Mouse (Mus musculus) forebrain, embryonic 14.5 days (tissue): ENCODE results near the gene Mepce. TPM values are rescaled to one million over a fixed set of nuclear protein-coding genes. Genes with fewer than 3 reads are reported as not detected.
A peak's percentile ranks its signal among the peaks of the same experiment; 100 is the strongest.
"Not testable (repeated sequence)": the region's sequence is repeated elsewhere in the genome, so short reads cannot be mapped to it uniquely, and the experiment has no call there.

Experiments used
- ATAC-seq: fragments of 200-750 bp; cut with Nextera tagmentation; 2 replicates; pipeline ENCODE4 v1.8.0; 2017; ENCODE audit warnings: mild to moderate bottlenecking, moderate library complexity
- DNase-seq: peaks from one replicate; pipeline ENCODE4 v3.0.0-alpha.2; 2015; ENCODE audit warnings: low spot score
- H3K27ac ChIP-seq: fragments of 300-500 bp; sonication (generic); 2 replicates; pipeline ENCODE4 v1.5.1; 2014; ENCODE audit warnings: low read depth, mild to moderate bottlenecking, control low read depth, low read length, moderate library complexity
- H3K27me3 ChIP-seq: fragments of 300-500 bp; sonication (generic); replicated peaks from 2 replicates; pipeline ENCODE4 v1.6.1; 2014; ENCODE audit warnings: low read length, control low read depth, mixed read lengths; ENCODE audit not compliant: control insufficient read depth, insufficient read depth
- H3K36me3 ChIP-seq: fragments of 300-500 bp; sonication (generic); 2 replicates; pipeline ENCODE4 v1.6.1; 2014; ENCODE audit warnings: low read length, control low read depth; ENCODE audit not compliant: control insufficient read depth, insufficient read depth
- H3K4me1 ChIP-seq: fragments of 300-500 bp; sonication (generic); 2 replicates; pipeline ENCODE4 v1.6.1; 2014; ENCODE audit warnings: antibody characterized with exemption, low read length, control low read depth; ENCODE audit not compliant: control insufficient read depth, insufficient read depth
- H3K4me2 ChIP-seq: fragments of 300-500 bp; sonication (generic); 2 replicates; pipeline ENCODE4 v1.6.1; 2014; ENCODE audit warnings: mild to moderate bottlenecking, control low read depth, low read length
- H3K4me3 ChIP-seq: fragments of 300-500 bp; sonication (generic); 2 replicates; pipeline ENCODE4 v1.5.1; 2014; ENCODE audit warnings: low read depth, low read length, control low read depth
- H3K9ac ChIP-seq: fragments of 300-500 bp; sonication (generic); 2 replicates; pipeline ENCODE4 v1.6.1; 2014; ENCODE audit warnings: mild to moderate bottlenecking, low read length, control low read depth, moderate library complexity
- H3K9me3 ChIP-seq: fragments of 300-500 bp; sonication (generic); replicated peaks from 2 replicates; pipeline ENCODE4 v1.6.1; 2016; ENCODE audit warnings: low read length, control low read depth, mixed read lengths; ENCODE audit not compliant: control insufficient read depth
- WGBS: fragments of 180-500 bp; shearing (Covaris S2); extraction: QIAGEN DNeasy Blood & Tissue Kit; methylation state at CpG from one replicate; pipeline ENCODE4 v1.1.7; 2014; 5-methylcytosine and 5-hydroxymethylcytosine counted together
- polyA plus RNA-seq: library from polyadenylated mRNA; unstranded; fragments of >200 nt; fragmentation: Nextera tagmentation; extraction: Ambion mirVana; gene quantifications from 2 replicates; pipeline ENCODE4 v1.2.1, GENCODE M21; 2014

Gene Mepce
- 13.1 and 13.2 TPM in 2 replicates for polyA plus RNA-seq

DNA sequence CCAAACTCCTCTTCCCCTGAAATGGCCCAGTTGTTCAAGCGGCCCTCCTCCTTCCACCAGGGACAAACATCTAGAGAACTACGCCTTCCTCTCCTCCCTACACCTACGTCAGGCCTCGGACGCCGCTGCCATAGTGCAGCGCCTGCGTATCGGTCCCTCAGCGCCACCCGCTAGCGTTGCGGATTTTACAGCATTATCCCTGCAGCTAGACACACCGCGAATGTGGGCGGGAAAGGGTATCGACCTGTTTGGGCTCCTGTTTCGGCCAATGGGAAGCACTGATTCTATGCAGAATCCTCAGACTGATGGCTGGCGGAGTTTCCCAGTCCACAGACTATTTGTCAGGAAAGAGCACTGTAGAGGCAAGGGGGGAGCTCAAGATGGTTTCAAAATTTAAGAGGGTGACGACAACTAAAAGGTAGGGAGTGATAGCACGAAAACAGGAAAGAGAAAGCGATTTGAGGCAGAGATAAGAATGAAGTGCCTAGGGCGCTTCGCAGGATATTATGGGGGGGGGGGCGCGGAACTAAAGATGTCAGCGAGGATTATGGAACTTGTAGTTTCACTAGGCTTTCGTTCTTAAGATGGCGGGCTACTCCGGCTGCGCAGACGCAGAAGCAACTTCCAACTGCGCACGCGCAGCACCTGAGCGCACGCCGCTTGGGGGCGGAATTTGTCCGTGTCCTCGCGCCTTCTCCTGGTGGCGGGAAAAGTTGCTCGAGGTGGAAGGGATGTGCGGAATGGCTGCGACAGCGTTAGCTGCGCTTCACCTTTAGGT lies at the start of gene Mepce, which contains the start of gene Zcwpw1:
TSS of gene Mepce (minus strand) at position 505 of the 778 bp plus-strand sequence.
TSS of gene Zcwpw1 (plus strand) at position 648 of the 778 bp plus-strand sequence.
- Histone ChIP-seq H3K27me3 (no peaks in the 10 kb centered on the region), H3K9me3 (no peaks in the 10 kb centered on the region), H3K4me1 (peaks cover 26% of the 10 kb centered on the region), H3K36me3 (peaks cover 22% of the 10 kb centered on the region), H3K9ac (peak within 1 kb of the TSS; percentile 67), H3K27ac (peak within 1 kb of the TSS; percentile 98), H3K4me3 (peak within 1 kb of the TSS; percentile 89), H3K4me2 (peak within 1 kb of the TSS; percentile 94)
- peak; percentile 62 for ATAC-seq
- DNase-seq = peak; percentile 98
- WGBS = under 1% methylated on average over 48 of the region's 48 CpGs

DNA sequence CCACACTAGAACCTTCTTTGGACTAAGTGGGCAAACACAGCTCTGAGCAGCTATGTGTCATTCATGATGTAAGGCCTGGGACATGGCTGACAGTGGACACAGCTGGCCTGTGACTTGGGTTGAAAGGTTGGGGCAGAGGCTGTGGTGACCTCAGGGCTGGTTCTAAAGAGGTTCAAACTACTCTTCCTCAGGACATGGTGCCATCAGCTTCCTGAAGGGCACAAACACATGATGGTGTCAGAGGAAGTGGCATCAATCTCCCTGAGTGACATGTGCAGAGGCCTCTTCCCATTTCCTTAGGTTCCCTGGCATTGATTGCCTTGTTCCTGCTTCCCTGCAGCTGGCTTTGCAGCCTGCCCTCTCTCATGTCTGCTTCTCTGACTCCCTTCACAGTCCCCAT lies 49.7 kb upstream of the Mepce start:
- H3K36me3 ChIP-seq, H3K4me2 ChIP-seq, ATAC-seq, H3K4me1 ChIP-seq, DNase-seq, H3K27ac ChIP-seq, H3K9ac ChIP-seq, H3K27me3 ChIP-seq, H3K9me3 ChIP-seq, H3K4me3 ChIP-seq: not testable (repeated sequence)

DNA sequence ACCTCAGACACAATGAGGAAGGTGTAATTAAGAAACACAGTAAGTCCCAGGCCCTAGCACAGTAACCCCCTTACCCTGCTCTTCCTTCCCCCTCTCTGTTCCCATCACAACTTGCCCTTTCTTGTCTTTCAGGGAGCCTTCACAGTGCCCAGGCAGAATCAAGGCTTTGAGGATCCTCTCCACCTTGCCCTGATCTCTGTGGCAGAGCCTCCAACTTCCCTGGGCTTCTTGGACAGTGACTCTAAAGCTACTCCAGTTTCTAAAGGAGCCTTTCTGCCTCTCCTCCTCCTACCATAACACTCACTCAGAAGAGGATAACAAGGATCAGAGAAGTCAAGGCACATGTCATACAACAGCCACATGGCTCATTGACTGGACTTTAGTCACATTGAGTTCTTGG lies 49.2 kb upstream of the Mepce start:
- Histone ChIP-seq H3K27me3 (no peaks in the 10 kb centered on the region), H3K9me3 (no peaks in the 10 kb centered on the region), H3K9ac (no peak overlapping the region), H3K36me3 (no peaks in the 10 kb centered on the region), H3K4me1 (no peaks in the 10 kb centered on the region), H3K4me2 (no peak overlapping the region), H3K4me3 (no peak overlapping the region), H3K27ac (no peak overlapping the region)
- ATAC-seq = no peak
- no peak for DNase-seq

DNA sequence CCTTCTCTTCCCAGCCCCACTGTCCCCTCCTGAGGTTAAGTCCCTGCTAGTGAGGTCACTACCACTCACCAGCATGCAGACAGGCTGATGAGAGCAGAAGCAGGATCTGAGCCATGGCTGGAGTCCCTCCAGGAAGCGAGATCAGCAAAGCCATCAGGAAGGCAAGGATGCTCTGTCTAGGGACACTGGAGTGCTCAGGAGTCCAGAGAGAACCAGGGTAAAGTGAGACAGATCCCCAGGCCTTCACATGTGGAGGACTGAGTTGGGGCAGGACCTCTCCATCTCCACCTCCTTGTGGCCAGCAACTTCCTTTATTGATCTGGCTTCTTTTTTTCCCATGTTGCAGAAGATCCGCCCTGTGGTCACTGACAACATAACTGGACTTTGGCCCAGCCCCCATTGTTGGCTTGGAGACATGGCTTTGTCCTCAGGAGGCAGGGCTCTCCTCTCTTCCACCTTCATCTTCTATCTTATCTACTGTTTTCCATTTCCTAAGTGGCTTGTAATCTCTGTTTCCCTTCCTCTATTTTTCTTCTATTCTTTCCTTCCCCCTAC lies 48.6 kb upstream of the Mepce start, which contains the start of gene Pilra:
TSS of gene Pilra (minus strand) at position 316 of the 555 bp plus-strand sequence.
- H3K36me3 ChIP-seq, ATAC-seq, H3K4me3 ChIP-seq, DNase-seq, H3K4me2 ChIP-seq, H3K27ac ChIP-seq, H3K9ac ChIP-seq, H3K4me1 ChIP-seq, H3K27me3 ChIP-seq, H3K9me3 ChIP-seq: not testable (repeated sequence)
- WGBS = 47% methylated on average over 2 of the region's 2 CpGs

DNA sequence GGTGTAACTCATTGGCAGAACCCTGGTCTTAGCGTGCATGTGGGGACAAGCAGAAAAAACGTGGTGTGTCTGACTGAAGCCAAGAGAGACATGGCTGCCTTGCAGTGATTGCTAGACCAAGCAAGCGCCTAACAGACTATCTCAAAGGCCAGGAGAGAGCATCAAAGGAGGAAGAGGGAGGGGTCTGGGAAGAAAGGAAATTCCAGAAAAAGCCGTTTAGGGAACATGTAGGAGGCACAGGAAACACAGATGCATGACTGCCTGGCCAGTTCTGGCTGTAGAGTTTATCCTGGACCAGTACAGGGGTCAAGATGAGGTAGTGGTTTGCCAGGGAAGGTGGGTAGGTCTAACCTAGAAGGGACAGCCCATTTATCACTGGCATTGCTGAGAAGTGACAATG lies 46.0 kb upstream of the Mepce start:
- no peaks in the 10 kb centered on the region for H3K9me3 ChIP-seq
- 55% methylated on average over 4 of the region's 4 CpGs for WGBS
- H3K36me3 ChIP-seq = no peaks in the 10 kb centered on the region
- no peaks in the 10 kb centered on the region for H3K27me3 ChIP-seq
- H3K27ac ChIP-seq = no peak overlapping the region
- ATAC-seq (no peak), DNase-seq (no peak)
- no peaks in the 10 kb centered on the region for H3K4me1 ChIP-seq
- no peak overlapping the region for H3K9ac ChIP-seq
- H3K4me3 ChIP-seq = no peak overlapping the region
- H3K4me2 ChIP-seq = no peak overlapping the region

DNA sequence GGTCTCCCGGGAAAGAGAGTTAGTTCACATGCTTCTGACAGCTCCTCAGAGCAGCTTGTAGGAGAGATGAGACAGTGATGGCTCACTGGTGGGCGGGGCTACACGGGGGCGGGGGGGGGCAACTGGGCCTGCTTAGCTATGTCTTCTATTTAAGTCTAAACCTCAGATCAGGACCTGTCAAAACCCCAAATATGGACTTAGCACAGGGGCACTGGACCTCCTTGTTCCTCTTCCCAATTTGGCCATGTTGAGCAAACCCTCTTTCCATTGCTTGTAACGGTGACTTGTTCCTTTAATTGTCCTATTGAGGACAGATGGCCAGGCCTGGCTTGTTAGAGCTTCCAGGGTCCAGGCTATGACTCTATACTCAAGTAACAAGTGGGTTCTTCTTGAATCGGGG lies 44.1 kb upstream of the Mepce start:
- H3K4me1 ChIP-seq = no peaks in the 10 kb centered on the region
- H3K4me3 ChIP-seq = no peak overlapping the region
- 83% methylated on average over 6 of the region's 6 CpGs for WGBS
- no peak for ATAC-seq
- H3K9ac ChIP-seq = no peak overlapping the region
- no peaks in the 10 kb centered on the region for H3K9me3 ChIP-seq
- no peaks in the 10 kb centered on the region for H3K27me3 ChIP-seq
- no peaks in the 10 kb centered on the region for H3K36me3 ChIP-seq
- no peak overlapping the region for H3K27ac ChIP-seq
- no peak for DNase-seq
- no peak overlapping the region for H3K4me2 ChIP-seq

DNA sequence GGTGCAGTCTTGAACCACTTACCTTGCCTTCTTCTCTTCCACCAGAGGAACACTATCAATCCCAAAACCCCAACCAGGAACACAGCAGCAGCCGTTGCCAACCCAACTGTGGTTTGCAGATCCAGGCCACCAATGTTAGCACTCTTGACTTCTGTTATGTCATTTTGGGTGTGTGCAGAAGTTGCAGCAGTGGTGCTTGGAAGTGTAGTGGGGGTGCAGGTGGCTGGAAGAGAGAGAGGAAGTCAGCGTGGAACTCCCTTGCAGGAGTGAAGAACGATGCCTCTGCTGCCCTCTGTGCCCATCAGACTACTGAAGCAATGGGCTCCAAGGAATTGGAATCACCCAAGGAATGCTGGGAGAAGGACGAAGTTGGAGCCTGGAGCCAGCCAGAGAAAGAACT lies 43.7 kb upstream of the Mepce start:
- no peak overlapping the region for H3K4me2 ChIP-seq
- no peak overlapping the region for H3K4me3 ChIP-seq
- no peak for DNase-seq
- 90% methylated on average over 4 of the region's 4 CpGs for WGBS
- H3K36me3 ChIP-seq = no peaks in the 10 kb centered on the region
- H3K27ac ChIP-seq = no peak overlapping the region
- no peaks in the 10 kb centered on the region for H3K4me1 ChIP-seq
- no peaks in the 10 kb centered on the region for H3K9me3 ChIP-seq
- no peak for ATAC-seq
- no peaks in the 10 kb centered on the region for H3K27me3 ChIP-seq
- H3K9ac ChIP-seq = no peak overlapping the region

DNA sequence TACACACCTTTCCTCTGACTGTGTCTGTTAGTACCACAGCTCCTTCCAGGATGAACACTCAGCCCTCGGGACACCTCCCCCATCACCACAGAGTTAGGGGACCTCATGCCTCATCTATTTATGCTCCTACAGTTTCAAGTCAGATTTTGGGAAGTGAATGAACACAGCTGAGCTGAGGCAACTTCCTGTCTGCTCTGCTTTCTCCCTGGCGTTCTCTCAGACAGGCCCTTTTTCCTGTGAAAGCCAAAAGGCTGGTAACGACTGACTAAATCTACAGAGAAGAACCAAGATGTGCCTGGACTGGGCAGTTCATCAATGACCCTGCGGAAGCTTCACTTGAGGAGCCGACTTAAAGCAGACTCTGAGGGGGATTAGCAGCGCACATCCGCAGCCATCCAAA lies 42.8 kb upstream of the Mepce start:
- no peak for ATAC-seq
- Histone ChIP-seq H3K4me2 (no peak overlapping the region), H3K9ac (no peak overlapping the region), H3K27ac (no peak overlapping the region), H3K4me3 (no peak overlapping the region), H3K4me1 (no peaks in the 10 kb centered on the region), H3K36me3 (no peaks in the 10 kb centered on the region), H3K27me3 (no peaks in the 10 kb centered on the region), H3K9me3 (no peaks in the 10 kb centered on the region)
- no peak for DNase-seq
- WGBS = 84% methylated on average over 7 of the region's 7 CpGs

DNA sequence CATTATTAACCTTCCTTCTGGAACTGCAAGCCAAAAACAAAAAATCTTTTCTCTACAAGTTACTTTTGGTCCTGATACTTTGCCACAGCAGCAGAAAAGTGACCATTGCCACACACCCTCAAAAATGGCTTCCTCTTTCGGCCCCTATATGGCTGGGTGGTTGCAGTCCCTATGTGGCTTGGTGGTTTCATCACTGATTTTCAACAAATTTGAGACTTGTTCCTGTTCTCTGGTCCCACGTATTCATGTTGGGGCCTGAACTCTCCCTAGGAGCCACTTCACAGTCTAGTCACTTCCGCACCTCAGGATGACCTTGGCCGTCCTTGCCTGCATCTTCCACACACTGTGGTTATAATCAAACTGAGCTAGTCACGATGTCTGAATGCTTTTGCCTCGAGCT lies 41.2 kb upstream of the Mepce start:
- Histone ChIP-seq H3K9me3 (no peaks in the 10 kb centered on the region), H3K9ac (no peak overlapping the region), H3K27me3 (no peaks in the 10 kb centered on the region), H3K4me1 (no peaks in the 10 kb centered on the region), H3K4me2 (no peak overlapping the region), H3K4me3 (no peak overlapping the region), H3K27ac (no peak overlapping the region), H3K36me3 (no peaks in the 10 kb centered on the region)
- ATAC-seq (no peak), DNase-seq (no peak)
- WGBS = 84% methylated on average over 6 of the region's 6 CpGs
